Mouse (Mus musculus) G1E (cell line): Measurements from ENCODE around the gene Sv2b. TPM values are rescaled to one million over a fixed set of nuclear protein-coding genes. Genes with fewer than 3 reads are reported as not detected.

Source experiments
- ATAC-seq: 2 replicates; pipeline ENCODE4 v1.8.0; 2016; ENCODE audit warnings: mild to moderate bottlenecking; ENCODE audit not compliant: insufficient number of reproducible peaks, poor library complexity, low FRiP score, severe bottlenecking; ENCODE audit errors: extremely low read depth
- DNase-seq: peaks from one replicate; pipeline ENCODE4 v3.0.0; 2012; ENCODE audit warnings: low spot score
- H3K27me3 ChIP-seq: 2 replicates; pipeline ENCODE4 v1.6.1; 2012; ENCODE audit warnings: mild to moderate bottlenecking, low read length, inconsistent platforms; ENCODE audit not compliant: insufficient read depth
- H3K36me3 ChIP-seq: replicated peaks from 2 replicates; pipeline ENCODE3; 2012; ENCODE audit warnings: mild to moderate bottlenecking, inconsistent platforms
- H3K4me1 ChIP-seq: 2 replicates; pipeline ENCODE4 v1.6.1; 2012; ENCODE audit warnings: low read depth, low read length, inconsistent platforms, mixed read lengths; ENCODE audit not compliant: insufficient read depth
- H3K4me3 ChIP-seq: 2 replicates; pipeline ENCODE4 v1.5.1; 2012; ENCODE audit warnings: low read depth, mild to moderate bottlenecking, inconsistent platforms, low read length, moderate library complexity, mixed read lengths
- H3K9me3 ChIP-seq: replicated peaks from 2 replicates; pipeline ENCODE4 v1.6.1; 2012; ENCODE audit warnings: inconsistent platforms
- CTCF ChIP-seq: IDR thresholded peaks from 2 replicates; pipeline ENCODE4 v1.5.1; 2012; ENCODE audit warnings: low read depth, low read length, inconsistent platforms, mixed read lengths
- GATA1 ChIP-seq: IDR thresholded peaks from 2 replicates; pipeline ENCODE4 v1.6.1; 2012; ENCODE audit warnings: borderline replicate concordance, low read length, inconsistent platforms, mixed read lengths
- GATA2 ChIP-seq: IDR thresholded peaks from 2 replicates; pipeline ENCODE4 v1.6.1; 2012; ENCODE audit warnings: low read depth, low read length, inconsistent platforms, borderline replicate concordance
- POLR2AphosphoS5 ChIP-seq: IDR thresholded peaks from 2 replicates; pipeline ENCODE4 v1.6.1; 2012; ENCODE audit warnings: low read depth, low read length, inconsistent platforms; ENCODE audit not compliant: insufficient replicate concordance
- TAL1 ChIP-seq: conservative IDR thresholded peaks from 2 replicates; pipeline ENCODE4 v1.6.1; 2012; ENCODE audit warnings: low read depth, low read length, inconsistent platforms, mixed read lengths
- polyA plus RNA-seq: library from polyadenylated mRNA; stranded (reverse); fragments of >175 nt; gene quantifications from 2 replicates; pipeline ENCODE4 v1.2.3, GENCODE M21; 2012
- total RNA-seq, 2 experiments: library from RNA; stranded (forward) in 1 of 2; stranded (reverse) in 1 of 2; fragments of 200-1000 nt in 1 of 2; fragments of >200 nt in 1 of 2; fragmentation: Nextera tagmentation in 1 of 2; gene quantifications; 2 replicates each; pipeline ENCODE4 v1.2.3; 2014 to 2017

The Sv2b gene
- total and polyA plus RNA-seq, 3 experiments, result 0.16 TPM; not detected in 2

DNA sequence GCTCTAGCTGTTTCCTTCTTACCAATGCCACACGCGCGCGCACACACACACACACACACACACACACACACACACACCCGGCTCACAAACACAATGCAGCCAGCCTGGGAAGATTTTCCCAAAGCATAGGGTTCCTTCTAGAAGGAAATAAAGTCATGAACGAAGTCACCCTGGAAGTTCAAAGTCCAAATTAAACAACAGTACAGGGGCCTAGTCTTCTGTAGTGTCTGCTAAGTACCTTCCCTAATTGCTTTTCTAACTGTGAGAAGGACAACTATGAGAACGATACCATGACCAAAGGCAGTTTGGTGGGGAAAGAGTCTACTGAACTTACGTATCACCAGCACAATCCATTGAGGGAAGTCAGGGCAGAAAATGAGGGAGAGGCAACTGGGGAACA is 508 bp upstream of the Sv2b start:
- DNase-seq (no peak), ATAC-seq (no peak)
- H3K4me3 ChIP-seq, result no peak overlapping the region
- no peaks in the 10 kb centered on the region for H3K36me3 ChIP-seq
- H3K27me3 ChIP-seq, result no peaks in the 10 kb centered on the region
- H3K4me1 ChIP-seq, result no peaks in the 10 kb centered on the region
- TF ChIP-seq POLR2AphosphoS5, result no peak
- TF ChIP-seq GATA2, result no peak
- TF ChIP-seq GATA1, result no peak
- TF ChIP-seq CTCF, result no peak
- no peak for TF ChIP-seq TAL1
- peaks cover 8% of the 10 kb centered on the region for H3K9me3 ChIP-seq

DNA sequence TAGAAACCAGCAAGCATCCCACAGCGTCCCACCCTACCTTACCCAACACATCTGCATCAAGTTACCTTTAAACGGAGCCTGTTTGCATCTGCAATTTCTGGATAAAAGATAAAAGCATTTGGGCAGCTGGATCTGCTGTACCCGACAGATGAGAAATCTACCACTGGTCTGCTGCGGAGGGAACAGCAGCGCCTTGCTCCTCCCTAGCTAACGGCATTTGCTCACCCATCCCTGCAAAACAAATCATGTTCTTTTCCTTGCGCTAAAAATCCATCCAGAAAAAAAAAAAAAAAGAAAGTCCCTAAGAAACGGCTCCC is 964 bp downstream of the Sv2b start:
- TF ChIP-seq POLR2AphosphoS5 (no peak), TAL1 (no peak), CTCF (no peak), GATA1 (no peak), GATA2 (no peak)
- H3K4me3 ChIP-seq, result no peak overlapping the region

DNA sequence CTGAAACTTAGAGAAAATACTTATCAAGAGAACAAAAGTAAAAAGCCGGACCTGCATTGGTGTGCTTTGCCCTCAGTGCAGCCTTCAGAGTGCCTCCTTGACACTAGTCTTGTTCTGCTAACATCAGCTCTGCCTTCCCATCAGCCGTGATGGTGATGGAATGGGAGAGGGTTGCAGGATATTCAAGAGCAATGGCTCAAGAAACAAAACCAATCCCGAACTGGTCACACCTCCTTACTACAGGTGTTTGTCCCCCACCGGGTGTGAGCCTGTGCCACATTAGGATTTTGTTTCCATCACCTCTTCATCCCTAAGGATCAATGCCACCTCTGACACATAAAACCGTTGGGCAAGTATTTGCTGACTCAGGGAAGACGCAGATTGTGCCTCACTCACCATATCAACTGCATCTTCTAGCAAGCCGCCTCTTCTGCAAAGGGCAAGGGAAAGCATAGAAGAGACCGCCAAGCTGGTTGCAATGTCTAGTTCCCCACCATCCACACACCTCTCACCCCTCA is 1.4 kb downstream of the Sv2b start:
- H3K4me1 ChIP-seq, result no peaks in the 10 kb centered on the region
- DNase-seq (no peak), ATAC-seq (no peak)
- H3K4me3 ChIP-seq, result no peak overlapping the region
- H3K27me3 ChIP-seq, result no peaks in the 10 kb centered on the region
- no peaks in the 10 kb centered on the region for H3K36me3 ChIP-seq
- TF ChIP-seq CTCF, result no peak
- TF ChIP-seq GATA1, result no peak
- no peak for TF ChIP-seq POLR2AphosphoS5
- no peak for TF ChIP-seq GATA2
- TF ChIP-seq TAL1, result no peak
- H3K9me3 ChIP-seq, result peaks cover 8% of the 10 kb centered on the region

More for the DNA sequence above, 964 bp downstream of the Sv2b start:
- Histone ChIP-seq H3K27me3 (no peaks in the 10 kb centered on the region), H3K36me3 (no peaks in the 10 kb centered on the region), H3K4me1 (no peaks in the 10 kb centered on the region), H3K9me3 (peaks cover 8% of the 10 kb centered on the region)
- ATAC-seq, result no peak
- no peak for DNase-seq

DNA sequence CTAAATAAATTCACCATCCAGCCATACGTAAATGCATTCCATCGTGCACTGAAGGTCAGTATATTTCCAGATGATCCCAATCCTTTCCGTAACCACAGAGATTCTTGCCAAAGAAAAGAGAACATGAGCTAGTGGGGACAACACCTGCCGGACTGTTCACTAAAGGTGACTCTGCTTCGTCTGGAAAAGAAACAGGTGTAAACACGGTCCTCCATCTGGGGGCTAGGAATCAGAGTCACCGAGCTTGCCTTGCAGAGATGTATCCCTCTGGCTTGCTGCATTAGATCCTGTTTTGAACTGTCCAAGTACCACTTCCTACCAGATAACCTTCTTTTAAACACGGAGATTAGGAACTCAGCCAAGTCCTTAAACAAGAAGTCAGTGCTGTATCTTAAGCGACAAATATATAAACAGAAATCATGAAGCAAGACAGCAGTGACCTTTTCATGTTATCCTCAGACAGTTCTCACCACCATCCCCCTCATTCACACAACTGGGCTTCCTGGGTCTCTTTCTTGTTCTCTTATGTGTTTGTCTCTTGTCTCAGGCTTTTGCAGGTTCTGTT is 3.1 kb downstream of the Sv2b start:
- Histone ChIP-seq H3K4me3 (no peak overlapping the region), H3K36me3 (no peaks in the 10 kb centered on the region), H3K4me1 (no peaks in the 10 kb centered on the region), H3K9me3 (peaks cover 8% of the 10 kb centered on the region), H3K27me3 (no peaks in the 10 kb centered on the region)
- TF ChIP-seq CTCF, result no peak
- DNase-seq, result no peak
- no peak for ATAC-seq

DNA sequence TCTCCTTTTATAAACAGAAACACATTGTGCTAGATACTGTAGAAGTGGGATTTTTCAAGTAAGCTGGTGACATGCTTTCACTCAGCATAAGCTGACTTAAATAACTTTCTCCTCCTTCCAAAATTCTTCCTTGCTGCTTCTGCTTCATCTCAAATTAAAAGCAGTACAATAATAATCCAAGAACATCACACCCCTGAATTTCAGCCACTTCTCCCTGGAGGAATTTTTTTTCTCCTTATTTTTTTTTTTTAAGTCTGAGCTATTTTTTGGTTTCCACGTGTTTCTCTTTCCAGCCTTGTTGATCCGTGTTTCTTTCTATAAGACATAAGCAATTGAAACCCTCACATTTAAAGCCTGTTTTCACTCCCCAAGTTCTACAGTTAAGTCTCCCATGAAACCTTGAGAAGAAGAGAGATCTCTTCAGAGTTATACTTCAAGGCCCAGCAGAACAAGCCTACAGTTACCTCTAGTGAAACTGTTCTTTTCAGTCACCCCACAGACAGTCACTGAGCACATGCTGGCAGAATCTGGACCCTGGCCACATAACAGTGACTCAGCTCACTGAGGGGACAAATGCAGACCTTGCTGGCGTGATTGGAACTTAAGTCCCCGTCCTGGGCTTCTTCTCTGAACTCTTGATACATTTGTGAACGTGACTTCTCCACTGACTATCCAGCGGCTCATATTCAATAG is 6.4 kb downstream of the Sv2b start:
- H3K4me1 ChIP-seq, result no peaks in the 10 kb centered on the region
- DNase-seq (no peak), ATAC-seq (no peak)
- H3K27me3 ChIP-seq, result no peaks in the 10 kb centered on the region
- H3K9me3 ChIP-seq, result peaks cover 1% of the 10 kb centered on the region; the same call in 1 of the 2 replicates
- H3K4me3 ChIP-seq, result no peak overlapping the region
- TF ChIP-seq GATA1 (no peak), POLR2AphosphoS5 (no peak), CTCF (no peak), GATA2 (no peak), TAL1 (no peak)
- no peaks in the 10 kb centered on the region for H3K36me3 ChIP-seq

DNA sequence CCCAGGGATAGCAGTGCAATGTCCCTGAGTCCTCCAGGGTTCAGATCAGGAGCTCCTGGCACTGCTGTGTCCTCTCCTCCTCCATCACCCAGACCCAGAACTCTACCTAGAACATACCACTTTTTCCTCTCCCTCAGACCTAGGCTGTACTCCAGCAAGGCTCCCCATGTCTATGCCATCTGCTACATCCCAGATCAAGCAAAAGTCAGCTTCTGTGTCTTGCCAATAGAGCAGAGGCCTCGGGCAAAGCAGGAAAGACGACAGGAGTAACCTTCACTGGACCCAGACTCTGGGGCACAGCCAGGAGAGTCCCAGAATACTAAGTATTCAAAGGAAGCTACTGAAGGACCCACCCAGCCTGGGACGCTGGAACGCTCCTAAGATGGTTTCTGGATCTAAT is 9.8 kb downstream of the Sv2b start:
- Histone ChIP-seq H3K4me1 (no peaks in the 10 kb centered on the region), H3K36me3 (no peaks in the 10 kb centered on the region), H3K4me3 (no peak overlapping the region), H3K27me3 (no peaks in the 10 kb centered on the region), H3K9me3 (no peaks in the 10 kb centered on the region)
- DNase-seq (no peak), ATAC-seq (no peak)
- TF ChIP-seq POLR2AphosphoS5 (no peak), GATA2 (no peak), CTCF (no peak), GATA1 (no peak), TAL1 (no peak)
